Mouse (Mus musculus): ENCODE data around the gene Prss23.

Prss23 gene

GRCm38 (mm10) chr7:89508672-89509071, 18.3 kb downstream of the Prss23 start:
- no peak for DNase-seq (ENCODE audit: low spot score in 2 of 2)

DNA sequence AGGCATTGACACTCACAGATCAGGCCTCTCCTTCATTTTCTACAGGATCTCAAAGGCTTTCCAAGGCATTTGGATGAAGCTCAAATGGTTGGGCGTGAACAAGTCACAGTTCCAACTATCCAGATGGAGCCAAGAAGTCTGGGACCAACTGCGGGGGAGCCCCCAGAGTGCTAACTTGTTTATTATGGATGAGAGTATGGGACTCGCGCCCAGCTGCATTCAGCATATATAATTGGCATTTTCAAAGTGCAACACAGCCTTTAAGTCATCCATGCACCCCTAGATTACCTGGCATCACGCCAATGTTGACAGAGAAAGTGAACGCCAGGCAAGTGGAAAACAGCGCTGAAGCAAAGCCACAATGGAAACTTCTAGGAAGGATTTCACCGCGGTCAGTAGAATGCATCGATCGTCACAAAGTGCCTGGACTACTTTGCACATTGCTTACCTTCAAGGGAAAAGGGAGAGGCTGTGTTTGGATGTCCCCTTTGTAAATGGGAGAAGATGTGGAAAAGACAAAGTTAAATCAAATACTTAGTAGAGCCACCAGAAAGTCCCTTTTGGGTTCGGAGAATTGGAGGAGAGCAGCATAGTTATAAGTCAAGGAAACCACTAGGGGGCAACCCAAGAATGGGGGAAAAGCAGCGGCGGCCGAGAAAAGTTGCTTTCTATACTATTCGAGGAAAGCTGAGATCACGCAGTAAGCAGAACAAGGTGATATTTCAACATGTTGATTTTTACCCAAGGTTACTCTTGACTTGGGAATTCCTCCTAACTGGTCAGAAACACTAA, 27.3 kb downstream of the Prss23 start:
- peak; percentile 80 to 81 for DNase-seq (ENCODE audit: low spot score in 2 of 2)

- DNase-seq (ENCODE audit: low spot score in 2 of 2), result no peak
Observed at GRCm38 (mm10) chr7:89483769-89484568, 43.0 kb downstream of the Prss23 start.

DNA sequence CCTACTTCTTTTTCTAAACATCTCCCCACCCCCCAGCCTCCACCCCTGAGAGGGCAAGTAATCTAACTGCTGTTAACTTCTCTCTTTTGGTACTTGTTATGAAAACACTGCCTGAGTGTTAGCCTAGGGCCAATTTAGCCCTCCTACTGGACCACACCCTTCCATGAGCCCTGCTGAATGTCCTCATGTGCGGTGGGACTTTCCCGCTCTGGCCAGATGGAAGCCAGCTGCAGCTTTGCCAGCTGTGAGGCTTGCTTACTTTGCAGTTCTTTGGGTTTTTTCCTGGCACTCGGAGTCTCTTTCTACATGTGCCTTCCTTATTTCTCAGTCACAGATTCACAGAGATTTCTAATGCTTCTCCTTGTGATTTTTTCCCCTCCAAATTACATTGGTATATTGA, 45.3 kb downstream of the Prss23 start:
- DNase-seq (ENCODE audit: low spot score in 2 of 2), result no peak

DNA sequence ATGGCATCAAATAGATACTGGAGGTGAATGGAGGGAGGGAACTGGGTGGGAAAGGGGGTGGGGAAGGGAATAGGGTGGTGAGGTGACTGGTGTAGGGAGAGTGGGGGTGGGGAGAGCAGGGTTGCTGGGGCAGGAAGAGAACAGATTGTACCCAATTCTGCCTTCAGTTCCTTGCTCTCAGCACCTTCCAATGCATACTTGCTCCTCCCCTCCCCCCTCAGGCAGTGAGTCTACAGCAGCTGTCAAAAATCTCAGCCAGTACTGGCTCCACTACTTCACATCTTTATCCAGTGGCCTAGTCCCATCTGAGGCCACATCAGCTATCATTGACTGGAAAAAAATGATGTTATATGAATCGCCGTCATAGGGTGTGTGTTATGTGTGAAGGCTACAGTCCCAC, 48.5 kb downstream of the Prss23 start:
- DNase-seq (ENCODE audit: low spot score in 2 of 2), result no peak

DNA sequence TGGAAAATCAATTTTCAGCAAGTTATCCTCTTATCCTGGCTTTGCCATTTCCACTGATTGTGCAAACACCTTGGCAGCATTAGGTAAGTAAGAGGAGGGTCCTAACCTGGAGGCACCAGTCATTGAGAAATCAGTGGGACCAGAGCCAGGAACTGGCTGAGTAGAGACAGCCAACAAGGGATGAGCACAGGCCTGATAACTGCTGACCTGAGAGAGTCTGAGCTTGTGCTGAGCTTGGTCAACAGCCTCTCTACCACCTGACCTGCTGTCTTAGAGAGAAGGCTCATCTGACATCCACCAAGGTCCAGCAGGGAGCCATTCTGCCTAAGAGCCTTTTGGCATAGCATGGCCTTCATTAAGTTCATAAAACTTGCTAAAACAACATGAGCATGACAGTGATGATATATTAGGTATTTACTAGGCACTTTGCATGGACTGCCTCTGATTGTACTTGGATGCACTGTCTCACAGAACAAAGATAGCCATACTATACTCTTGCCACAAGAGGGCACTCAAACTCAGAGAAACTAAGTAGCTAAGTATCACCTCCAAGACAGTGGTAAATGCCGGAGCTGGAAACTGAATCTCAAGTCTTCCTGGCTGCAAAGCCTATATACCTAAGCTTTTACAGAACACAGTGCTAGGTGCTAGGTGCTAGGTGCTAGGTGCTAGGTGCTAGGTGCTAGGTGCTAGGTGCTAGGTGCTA, 49.5 kb downstream of the Prss23 start:
- DNase-seq (ENCODE audit: low spot score in 2 of 2), result peak; percentile 32 to 45

DNA sequence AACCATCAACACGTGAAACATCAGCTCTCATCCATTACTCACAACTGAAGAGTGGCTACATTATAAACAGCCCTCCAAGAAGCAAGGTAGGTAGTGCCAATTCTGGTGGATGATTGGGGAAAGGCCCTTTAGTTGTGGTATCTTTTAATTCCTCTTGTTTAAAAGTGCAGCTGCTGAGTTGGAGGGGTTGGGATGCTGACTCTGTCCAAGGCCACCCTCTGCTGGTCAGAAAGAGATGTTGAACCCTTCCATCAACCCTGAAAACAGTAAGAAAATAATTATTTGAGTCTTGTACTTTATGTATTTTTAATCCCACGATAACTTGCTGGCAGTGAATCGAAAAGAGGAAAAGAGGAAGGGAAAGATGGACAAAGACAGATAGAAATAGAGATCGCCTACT, 53.5 kb downstream of the Prss23 start:
- peak in 1 of 2 experiments; percentile 15 for DNase-seq (ENCODE audit: low spot score in 2 of 2)

- DNase-seq (ENCODE audit: low spot score in 2 of 2), result peak in 1 of 2 experiments; percentile 13
Observed at GRCm38 (mm10) chr7:89463775-89464592, 63.0 kb downstream of the Prss23 start.

- no peak for DNase-seq (ENCODE audit: low spot score in 2 of 2)
Observed at GRCm38 (mm10) chr7:89463246-89463645, 63.7 kb downstream of the Prss23 start.

- DNase-seq (ENCODE audit: low spot score in 2 of 2), result no peak
Observed at GRCm38 (mm10) chr7:89462646-89463207, 64.3 kb downstream of the Prss23 start.

DNA sequence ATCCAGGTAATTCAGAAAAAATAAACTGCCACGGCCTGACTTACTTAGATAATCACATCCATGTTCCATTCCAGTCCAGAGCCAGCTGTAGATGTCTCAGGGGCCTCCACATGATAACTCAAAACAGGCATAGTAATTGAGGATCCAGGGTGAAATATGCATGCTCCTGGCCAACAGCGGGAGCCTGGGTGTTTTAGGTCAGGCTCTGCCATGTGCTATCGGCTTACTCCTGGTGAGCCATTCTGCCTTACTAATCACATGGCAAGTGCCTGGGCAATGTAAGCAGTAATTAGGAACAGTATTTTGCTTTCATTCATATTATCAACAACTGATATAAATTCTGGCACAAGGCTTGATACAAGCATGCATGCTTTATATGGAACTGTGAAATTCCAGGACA, 65.6 kb downstream of the Prss23 start:
- DNase-seq (ENCODE audit: low spot score in 2 of 2), result no peak

DNA sequence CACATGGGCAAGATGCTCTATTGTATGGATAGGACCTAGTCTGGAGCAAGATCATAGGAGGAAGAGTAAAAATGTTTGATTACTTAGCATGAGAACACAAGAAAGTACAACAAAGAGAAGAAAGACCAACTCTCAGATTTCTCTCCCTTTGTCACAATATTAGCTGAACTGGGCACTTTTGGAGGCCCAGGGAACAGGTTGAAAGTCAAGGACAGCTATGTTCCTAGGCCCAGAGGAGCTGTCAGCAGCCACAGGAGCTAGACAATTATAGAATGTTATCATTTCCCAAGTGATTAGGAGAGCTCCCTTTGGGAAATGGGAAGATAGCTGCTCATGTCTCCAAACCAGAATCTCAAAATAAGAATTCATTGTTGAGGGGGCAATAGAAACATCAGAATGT, 66.1 kb downstream of the Prss23 start:
- no peak for DNase-seq (ENCODE audit: low spot score in 2 of 2)

GRCm38 (mm10) chr7:89459691-89460090, 67.3 kb downstream of the Prss23 start:
- DNase-seq (ENCODE audit: low spot score in 2 of 2), result no peak
